Mouse (Mus musculus): ENCODE results near the gene Mtmr6. TPM values are rescaled to one million over a fixed set of nuclear protein-coding genes. Genes with fewer than 3 reads are reported as not detected.

The Mtmr6 gene
- polyA plus RNA-seq (2012; rRNA removed), result 78.9 and 92.1 TPM in 2 replicates

DNA sequence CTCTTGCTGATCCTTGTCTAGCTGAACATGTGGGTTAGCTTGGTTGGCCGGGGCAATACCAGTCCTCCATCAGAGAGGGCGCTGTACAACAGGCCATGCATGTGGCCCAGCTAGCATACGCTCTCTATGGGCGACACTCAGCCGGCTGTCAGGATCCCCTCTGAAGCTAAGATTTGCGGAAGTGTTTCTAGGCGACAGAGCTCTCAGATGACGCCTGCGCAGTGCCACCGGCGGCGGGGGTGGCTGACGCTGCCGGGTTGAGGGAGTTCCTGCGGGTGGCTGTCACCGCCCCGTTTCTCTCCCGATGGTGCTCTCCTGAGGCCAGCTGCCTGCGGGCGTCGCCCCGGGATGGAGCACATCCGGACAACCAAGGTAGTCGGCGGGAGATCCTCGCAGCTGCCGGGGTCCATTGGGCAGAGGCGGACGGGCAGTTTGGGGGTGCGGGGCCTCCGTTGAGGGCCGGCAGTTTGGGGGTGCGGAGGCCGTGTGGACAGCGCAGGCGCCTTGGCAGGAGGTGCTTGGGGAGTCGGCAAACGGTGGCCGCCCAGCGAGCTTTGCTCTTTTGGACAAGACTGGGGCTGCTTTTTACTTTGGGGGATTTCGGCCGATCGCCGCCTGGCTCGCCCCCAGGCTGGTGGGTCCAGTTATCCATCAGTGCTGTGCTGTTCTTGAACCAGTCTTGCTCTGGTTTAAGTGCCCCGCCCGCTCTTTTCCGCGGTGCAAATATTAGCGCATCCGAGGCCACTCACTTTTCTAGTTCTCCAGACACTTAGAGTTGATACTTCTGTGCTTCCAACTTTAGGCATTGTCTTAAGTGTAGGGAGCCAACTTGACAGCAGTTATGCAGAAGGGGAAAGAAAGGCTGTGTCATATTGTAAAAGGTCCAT lies at the start of gene Mtmr6:
Gene Mtmr6, plus strand, starts transcription at position 239 of the 887 bp plus-strand sequence.
- Histone ChIP-seq H3K36me3 (ENCODE audit: control insufficient read depth, insufficient read depth, low read length) (no peaks in the 10 kb centered on the region; the same call in 1 of the 2 replicates), H3K27me3 (ENCODE audit: control insufficient read depth, insufficient read depth, low read length) (no peaks in the 10 kb centered on the region), H3K4me1 (ENCODE audit: control insufficient read depth, insufficient read depth, low read length) (peaks cover 2% of the 10 kb centered on the region; the same call in 1 of the 2 replicates), H3K4me3 (ENCODE audit: control insufficient read depth, low read depth, low read length) (peak within 1 kb of the TSS; percentile 100), H3K27ac (ENCODE audit: control insufficient read depth, insufficient read depth, low read depth, low read length) (peak within 1 kb of the TSS; percentile 95)
- TF ChIP-seq CTCF (IDR thresholded peaks at IDR 0.05; ENCODE audit: control insufficient read depth, insufficient read depth, insufficient replicate concordance, low read depth, low read length) (peak; percentile 99), POLR2A (IDR thresholded peaks at IDR 0.05; ENCODE audit: control insufficient read depth, low read depth, low read length) (peak; percentile 72)

- H3K27me3 ChIP-seq (ENCODE audit: control insufficient read depth, insufficient read depth, low read length), result no peaks in the 10 kb centered on the region
- no peaks in the 10 kb centered on the region for H3K4me1 ChIP-seq (ENCODE audit: control insufficient read depth, insufficient read depth, low read length)
- no peak overlapping the region for H3K4me3 ChIP-seq (ENCODE audit: control insufficient read depth, low read depth, low read length)
- no peak overlapping the region for H3K27ac ChIP-seq (ENCODE audit: control insufficient read depth, insufficient read depth, low read depth, low read length)
- peaks cover 3% of the 10 kb centered on the region for H3K36me3 ChIP-seq (ENCODE audit: control insufficient read depth, insufficient read depth, low read length)
- TF ChIP-seq CTCF (IDR thresholded peaks at IDR 0.05; ENCODE audit: control insufficient read depth, insufficient read depth, insufficient replicate concordance, low read depth, low read length), result no peak
- TF ChIP-seq POLR2A (IDR thresholded peaks at IDR 0.05; ENCODE audit: control insufficient read depth, low read depth, low read length), result no peak
Observed at GRCm38 (mm10) chr14:60216125-60216524, 48.9 kb upstream of the Mtmr6 start.

DNA sequence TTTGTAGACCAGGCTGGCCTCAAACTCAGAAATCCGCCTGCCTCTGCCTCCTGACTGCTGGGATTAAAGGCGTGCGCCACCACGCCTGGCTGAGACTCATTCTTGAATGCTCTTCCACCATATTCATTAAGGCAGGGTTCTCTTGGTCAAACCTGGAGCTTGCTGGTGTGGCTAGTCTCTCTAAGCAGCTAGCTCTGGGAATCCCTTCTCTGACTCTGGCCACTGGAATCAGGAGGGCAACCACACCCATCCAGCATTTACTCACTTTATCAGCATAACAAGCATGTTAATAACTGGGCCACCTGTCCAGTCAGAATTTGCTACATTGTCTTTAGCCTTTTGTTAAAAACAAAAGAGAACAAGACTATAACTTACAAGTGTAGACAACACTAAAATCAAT lies 47.4 kb upstream of the Mtmr6 start:
- no peak overlapping the region for H3K4me3 ChIP-seq (ENCODE audit: control insufficient read depth, low read depth, low read length)
- peaks cover 6% of the 10 kb centered on the region for H3K36me3 ChIP-seq (ENCODE audit: control insufficient read depth, insufficient read depth, low read length)
- H3K4me1 ChIP-seq (ENCODE audit: control insufficient read depth, insufficient read depth, low read length), result no peaks in the 10 kb centered on the region
- TF ChIP-seq CTCF (IDR thresholded peaks at IDR 0.05; ENCODE audit: control insufficient read depth, insufficient read depth, insufficient replicate concordance, low read depth, low read length) (no peak), POLR2A (IDR thresholded peaks at IDR 0.05; ENCODE audit: control insufficient read depth, low read depth, low read length) (no peak)
- no peaks in the 10 kb centered on the region for H3K27me3 ChIP-seq (ENCODE audit: control insufficient read depth, insufficient read depth, low read length)
- H3K27ac ChIP-seq (ENCODE audit: control insufficient read depth, insufficient read depth, low read depth, low read length), result no peak overlapping the region

- Histone ChIP-seq H3K27ac (ENCODE audit: control insufficient read depth, insufficient read depth, low read depth, low read length) (no peak overlapping the region), H3K4me3 (ENCODE audit: control insufficient read depth, low read depth, low read length) (no peak overlapping the region), H3K27me3 (ENCODE audit: control insufficient read depth, insufficient read depth, low read length) (no peaks in the 10 kb centered on the region), H3K36me3 (ENCODE audit: control insufficient read depth, insufficient read depth, low read length) (peaks cover 6% of the 10 kb centered on the region), H3K4me1 (ENCODE audit: control insufficient read depth, insufficient read depth, low read length) (no peaks in the 10 kb centered on the region)
- TF ChIP-seq CTCF (IDR thresholded peaks at IDR 0.05; ENCODE audit: control insufficient read depth, insufficient read depth, insufficient replicate concordance, low read depth, low read length) (no peak), POLR2A (IDR thresholded peaks at IDR 0.05; ENCODE audit: control insufficient read depth, low read depth, low read length) (no peak)
Observed at GRCm38 (mm10) chr14:60219886-60220285, 45.1 kb upstream of the Mtmr6 start.

DNA sequence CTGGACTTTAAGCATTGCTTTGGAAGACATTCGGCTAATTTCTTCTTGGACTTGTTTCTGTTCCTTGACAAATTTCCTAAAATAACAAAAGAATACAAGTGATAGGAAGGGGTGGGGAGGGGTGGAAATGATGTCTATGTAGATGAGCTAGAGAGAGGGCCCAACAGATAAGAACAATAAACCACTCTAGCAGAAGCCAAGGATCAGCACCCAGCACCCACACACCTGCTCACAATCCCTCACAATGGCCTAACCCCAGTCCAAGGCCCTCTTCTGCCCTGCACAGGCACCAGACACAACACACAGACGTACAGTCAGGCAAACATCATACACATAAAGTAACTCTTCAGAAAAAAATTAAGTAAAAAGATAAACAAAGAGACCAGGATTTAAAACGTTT lies 26.5 kb upstream of the Mtmr6 start:
- TF ChIP-seq POLR2A (IDR thresholded peaks at IDR 0.05; ENCODE audit: control insufficient read depth, low read depth, low read length) (no peak), CTCF (IDR thresholded peaks at IDR 0.05; ENCODE audit: control insufficient read depth, insufficient read depth, insufficient replicate concordance, low read depth, low read length) (no peak)

GRCm38 (mm10) chr14:60250366-60250765 lies 14.7 kb upstream of the Mtmr6 start:
- Histone ChIP-seq H3K27ac (ENCODE audit: control insufficient read depth, insufficient read depth, low read depth, low read length) (no peak overlapping the region), H3K4me3 (ENCODE audit: control insufficient read depth, low read depth, low read length) (peak overlapping the region; percentile 97; the same call in 1 of the 2 replicates), H3K4me1 (ENCODE audit: control insufficient read depth, insufficient read depth, low read length) (peaks cover 5% of the 10 kb centered on the region), H3K36me3 (ENCODE audit: control insufficient read depth, insufficient read depth, low read length) (no peaks in the 10 kb centered on the region), H3K27me3 (ENCODE audit: control insufficient read depth, insufficient read depth, low read length) (no peaks in the 10 kb centered on the region)
- no peak for TF ChIP-seq POLR2A (IDR thresholded peaks at IDR 0.05; ENCODE audit: control insufficient read depth, low read depth, low read length)
- no peak for TF ChIP-seq CTCF (IDR thresholded peaks at IDR 0.05; ENCODE audit: control insufficient read depth, insufficient read depth, insufficient replicate concordance, low read depth, low read length)

More for the DNA sequence above, 26.5 kb upstream of the Mtmr6 start:
- Histone ChIP-seq H3K4me1 (ENCODE audit: control insufficient read depth, insufficient read depth, low read length) (no peaks in the 10 kb centered on the region), H3K4me3 (ENCODE audit: control insufficient read depth, low read depth, low read length) (no peak overlapping the region), H3K27me3 (ENCODE audit: control insufficient read depth, insufficient read depth, low read length) (no peaks in the 10 kb centered on the region), H3K36me3 (ENCODE audit: control insufficient read depth, insufficient read depth, low read length) (peaks cover 1% of the 10 kb centered on the region), H3K27ac (ENCODE audit: control insufficient read depth, insufficient read depth, low read depth, low read length) (no peak overlapping the region)

- H3K4me3 ChIP-seq (ENCODE audit: control insufficient read depth, low read depth, low read length), result peak overlapping the region; percentile 97
- no peak for TF ChIP-seq POLR2A (IDR thresholded peaks at IDR 0.05; ENCODE audit: control insufficient read depth, low read depth, low read length)
- no peak for TF ChIP-seq CTCF (IDR thresholded peaks at IDR 0.05; ENCODE audit: control insufficient read depth, insufficient read depth, insufficient replicate concordance, low read depth, low read length)
- no peaks in the 10 kb centered on the region for H3K27me3 ChIP-seq (ENCODE audit: control insufficient read depth, insufficient read depth, low read length)
- H3K4me1 ChIP-seq (ENCODE audit: control insufficient read depth, insufficient read depth, low read length), result peaks cover 5% of the 10 kb centered on the region
- peak overlapping the region; percentile 91 for H3K27ac ChIP-seq (ENCODE audit: control insufficient read depth, insufficient read depth, low read depth, low read length)
- no peaks in the 10 kb centered on the region for H3K36me3 ChIP-seq (ENCODE audit: control insufficient read depth, insufficient read depth, low read length)
Observed at GRCm38 (mm10) chr14:60250879-60251278, 14.1 kb upstream of the Mtmr6 start.
